Mouse (Mus musculus): ENCODE results near the gene Zbtb16.

Zbtb16 gene

DNA sequence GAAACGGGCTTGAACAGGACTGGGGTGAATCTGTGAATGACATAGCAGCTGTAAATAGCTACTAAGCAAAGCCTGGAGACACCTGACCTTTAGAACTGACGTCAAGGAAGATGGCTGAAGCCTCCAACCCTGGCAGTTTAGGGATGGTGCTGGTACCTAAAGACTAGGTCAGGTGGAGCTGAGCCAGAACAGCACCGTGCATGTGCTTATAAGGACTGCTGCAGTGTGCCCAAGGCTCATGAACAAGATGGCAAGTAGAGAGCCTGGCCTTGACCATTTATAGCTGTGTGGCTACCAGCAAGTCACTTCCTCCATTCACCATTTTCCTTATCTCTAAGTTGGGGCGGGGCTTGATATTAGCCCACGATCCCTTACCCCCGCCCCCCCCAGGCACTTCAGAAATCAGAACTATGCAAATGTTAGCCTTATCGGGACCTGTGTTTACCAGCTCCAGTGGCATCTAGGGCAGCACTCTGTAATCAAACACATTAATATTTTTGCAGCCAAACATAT, 9.6 kb downstream of the Zbtb16 start:
- DNase-seq (ENCODE audit: low read depth, low spot score), result no peak

- no peak for DNase-seq (ENCODE audit: low read depth, low spot score)
Measured at GRCm38 (mm10) chr9:48824533-48825130, 11.4 kb downstream of the Zbtb16 start.

GRCm38 (mm10) chr9:48823851-48824250, 12.2 kb downstream of the Zbtb16 start:
- DNase-seq (ENCODE audit: low read depth, low spot score), result no peak

GRCm38 (mm10) chr9:48823319-48823705, 12.7 kb downstream of the Zbtb16 start:
- no peak for DNase-seq (ENCODE audit: low read depth, low spot score)

DNA sequence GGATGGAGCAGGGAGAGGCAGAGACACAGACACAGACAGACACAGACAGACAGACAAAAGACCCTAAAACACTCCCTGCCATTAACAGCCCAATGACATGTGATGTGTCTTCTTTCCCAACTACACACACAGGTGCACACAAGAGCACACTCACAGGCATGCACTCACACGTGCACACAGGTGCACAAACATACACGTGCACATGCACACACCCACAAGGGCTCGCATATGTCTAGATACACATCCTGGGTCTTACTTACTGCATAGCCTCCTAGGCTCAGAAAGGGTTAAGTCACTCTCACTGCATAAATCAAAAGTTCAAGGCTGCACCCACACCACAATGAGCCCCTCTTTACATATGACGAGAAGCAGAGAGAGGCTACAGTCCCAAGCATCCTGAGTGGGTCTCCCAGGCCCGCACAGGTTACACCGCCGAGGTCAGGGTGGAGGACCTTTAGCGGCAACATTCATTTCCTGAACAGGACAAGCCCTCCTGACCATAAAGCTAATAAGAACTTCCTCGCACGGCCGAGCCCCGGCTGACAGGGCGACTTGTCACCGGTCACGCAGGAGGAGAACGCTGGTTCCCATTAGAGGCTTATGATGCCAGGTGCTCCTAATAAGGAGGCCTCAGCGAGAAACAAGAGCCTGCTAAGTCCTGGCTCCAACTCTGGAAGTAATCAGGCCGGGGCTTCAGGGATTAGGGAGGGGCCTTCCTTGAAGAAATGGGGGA, 13.3 kb downstream of the Zbtb16 start:
- no peak for DNase-seq (ENCODE audit: low read depth, low spot score)

GRCm38 (mm10) chr9:48821916-48822585, 14.0 kb downstream of the Zbtb16 start:
- no peak for DNase-seq (ENCODE audit: low read depth, low spot score)

GRCm38 (mm10) chr9:48821431-48821830, 14.6 kb downstream of the Zbtb16 start:
- DNase-seq (ENCODE audit: low read depth, low spot score), result no peak

DNA sequence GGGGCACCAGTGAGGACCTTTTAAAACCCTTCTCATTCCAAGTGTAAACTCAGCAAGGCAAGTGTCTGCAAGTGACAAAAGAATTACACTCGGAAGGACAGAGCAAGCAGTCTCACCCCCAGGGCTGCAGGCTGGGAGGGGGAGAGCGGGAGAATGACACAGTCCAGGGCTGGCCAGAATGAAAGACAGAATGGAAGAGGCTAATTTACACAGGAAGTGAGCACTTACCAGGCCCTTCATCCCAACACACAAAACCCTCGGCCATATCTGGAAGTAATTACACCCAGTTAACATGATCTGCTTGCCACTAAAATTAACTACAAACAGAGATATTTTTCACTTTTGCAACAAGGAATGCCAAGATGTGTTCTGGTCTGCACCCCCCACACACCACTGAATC, 15.2 kb downstream of the Zbtb16 start:
- no peak for DNase-seq (ENCODE audit: low read depth, low spot score)

DNA sequence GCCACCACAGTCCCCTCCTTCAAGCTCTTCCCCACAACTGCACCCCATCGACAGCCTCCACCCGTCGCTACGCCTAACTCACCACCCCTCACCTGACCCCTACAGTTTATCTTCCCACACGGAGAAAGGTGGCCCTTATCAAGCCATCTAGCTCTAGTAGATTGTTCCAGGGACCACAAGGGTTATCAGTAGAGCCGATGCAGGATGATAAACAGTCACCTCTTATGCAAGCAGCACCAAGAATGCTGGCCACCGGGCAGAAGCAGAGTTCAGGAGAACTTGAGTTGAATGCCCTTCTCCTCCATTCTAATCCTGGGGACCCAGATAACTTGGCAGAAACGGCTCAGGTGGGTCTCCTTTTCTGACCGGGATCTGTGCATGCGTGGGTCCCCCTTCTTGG, 16.3 kb downstream of the Zbtb16 start:
- no peak for DNase-seq (ENCODE audit: low read depth, low spot score)

GRCm38 (mm10) chr9:48819137-48819536, 16.9 kb downstream of the Zbtb16 start:
- no peak for DNase-seq (ENCODE audit: low read depth, low spot score)

GRCm38 (mm10) chr9:48817907-48818306, 18.1 kb downstream of the Zbtb16 start:
- no peak for DNase-seq (ENCODE audit: low read depth, low spot score)

DNA sequence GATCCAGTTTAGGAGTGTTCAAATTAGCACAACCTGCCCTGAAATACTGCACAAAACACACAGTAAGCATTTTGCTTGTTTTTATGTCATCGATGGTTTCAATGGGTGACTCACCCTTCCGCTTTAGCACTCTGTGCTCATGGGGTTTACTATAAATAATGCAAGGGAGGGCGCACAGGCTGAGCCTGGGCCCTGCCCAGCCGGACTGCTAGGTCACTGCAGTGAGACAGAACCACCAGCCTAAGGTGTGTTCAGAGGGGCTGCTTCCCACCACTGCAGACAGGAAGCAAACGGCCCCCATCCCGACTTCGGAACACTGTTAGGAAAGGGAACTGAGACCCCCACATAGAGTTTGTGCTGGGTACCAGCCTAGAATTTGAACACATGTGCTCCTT, 18.6 kb downstream of the Zbtb16 start:
- DNase-seq (ENCODE audit: low read depth, low spot score), result no peak

- DNase-seq (ENCODE audit: low read depth, low spot score), result no peak
Measured at GRCm38 (mm10) chr9:48816678-48817398, 19.2 kb downstream of the Zbtb16 start.

DNA sequence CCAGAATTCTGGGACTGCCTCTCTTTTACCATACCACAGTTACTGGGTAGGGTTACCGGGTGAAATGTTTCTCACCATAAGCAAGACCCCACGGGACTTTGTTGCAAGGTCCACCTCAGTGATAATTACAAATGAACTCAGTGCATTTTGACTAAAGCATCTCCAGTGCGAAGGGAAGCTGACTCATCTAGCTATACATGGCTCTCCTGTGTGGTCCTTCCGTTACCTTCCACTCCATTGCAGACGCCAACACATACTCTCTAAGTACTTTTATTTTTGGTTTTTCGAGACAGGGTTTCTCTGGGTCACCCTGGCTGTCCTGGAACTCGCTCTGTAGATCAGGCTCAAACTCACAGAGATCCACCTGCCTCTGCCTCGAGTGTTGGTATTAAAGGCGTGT, 19.9 kb downstream of the Zbtb16 start:
- DNase-seq (ENCODE audit: low read depth, low spot score), result no peak

- DNase-seq (ENCODE audit: low read depth, low spot score), result no peak
Measured at GRCm38 (mm10) chr9:48814881-48815495, 21.0 kb downstream of the Zbtb16 start.

GRCm38 (mm10) chr9:48813960-48814880, 21.8 kb downstream of the Zbtb16 start:
- DNase-seq (ENCODE audit: low read depth, low spot score), result no peak

- DNase-seq (ENCODE audit: low read depth, low spot score), result no peak
Measured at GRCm38 (mm10) chr9:48812352-48812751, 23.7 kb downstream of the Zbtb16 start.

- no peak for DNase-seq (ENCODE audit: low read depth, low spot score)
Measured at GRCm38 (mm10) chr9:48806591-48806990, 29.4 kb downstream of the Zbtb16 start.

GRCm38 (mm10) chr9:48805850-48806249, 30.2 kb downstream of the Zbtb16 start:
- no peak for DNase-seq (ENCODE audit: low read depth, low spot score)

DNA sequence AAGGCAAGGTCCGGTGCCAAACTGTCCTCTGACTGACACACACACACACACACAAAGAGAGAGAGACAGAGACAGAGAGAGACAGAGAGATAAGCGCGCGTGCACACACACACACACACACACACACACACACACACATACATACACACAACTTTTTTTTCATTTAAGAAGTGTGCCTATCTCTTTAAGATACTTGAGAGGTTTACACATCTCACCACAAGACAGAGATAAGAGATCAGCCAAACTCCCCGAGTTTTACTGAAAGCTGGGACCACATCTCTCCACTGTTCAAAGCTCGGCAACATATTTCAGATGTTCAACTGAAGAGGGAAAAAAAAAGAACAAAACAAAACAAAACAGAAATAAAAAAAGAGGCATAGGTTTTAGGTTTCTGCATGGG, 31.5 kb downstream of the Zbtb16 start:
- no peak for DNase-seq (ENCODE audit: low read depth, low spot score)
